Mouse (Mus musculus): ENCODE results near the gene Scarb1. TPM values are rescaled to one million over a fixed set of nuclear protein-coding genes. Genes with fewer than 3 reads are reported as not detected.

The Scarb1 gene
- polyA plus RNA-seq, 1 experiment from 2014 or later, result 50.8 TPM

DNA sequence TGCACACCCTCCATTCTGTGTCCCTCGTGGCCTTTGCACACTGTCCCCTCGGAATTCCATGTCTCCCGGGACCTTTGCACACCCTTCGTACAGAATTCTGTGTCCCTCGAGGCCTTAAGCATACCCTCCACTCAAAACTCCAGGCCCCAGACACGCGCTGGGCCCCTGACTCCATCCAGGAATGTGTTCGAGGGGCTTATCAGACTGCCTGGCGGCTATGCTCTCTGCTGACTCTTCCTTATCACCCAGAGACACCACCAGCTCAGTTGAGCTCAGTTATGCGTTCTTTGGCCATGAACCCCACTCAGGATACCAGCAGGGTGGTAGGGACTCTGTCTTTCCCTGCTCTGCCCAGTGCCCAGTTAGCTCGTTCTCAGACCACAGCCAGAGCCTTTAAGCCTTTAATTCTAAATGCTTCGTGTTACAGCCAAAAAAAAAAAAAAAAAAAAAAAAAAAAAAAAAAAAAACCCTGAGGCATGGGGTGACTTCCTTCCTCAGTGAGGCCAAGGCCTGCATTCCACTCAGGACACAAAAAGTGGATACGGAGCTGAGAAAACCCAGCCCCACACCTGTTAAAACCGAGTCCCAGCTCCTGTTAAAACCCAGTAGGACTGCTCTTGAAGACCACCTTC is 681 bp upstream of the Scarb1 start:
- H3K9ac ChIP-seq (ENCODE audit: low read length), result peak overlapping the region; percentile 67; the same call in 1 of the 2 replicates

DNA sequence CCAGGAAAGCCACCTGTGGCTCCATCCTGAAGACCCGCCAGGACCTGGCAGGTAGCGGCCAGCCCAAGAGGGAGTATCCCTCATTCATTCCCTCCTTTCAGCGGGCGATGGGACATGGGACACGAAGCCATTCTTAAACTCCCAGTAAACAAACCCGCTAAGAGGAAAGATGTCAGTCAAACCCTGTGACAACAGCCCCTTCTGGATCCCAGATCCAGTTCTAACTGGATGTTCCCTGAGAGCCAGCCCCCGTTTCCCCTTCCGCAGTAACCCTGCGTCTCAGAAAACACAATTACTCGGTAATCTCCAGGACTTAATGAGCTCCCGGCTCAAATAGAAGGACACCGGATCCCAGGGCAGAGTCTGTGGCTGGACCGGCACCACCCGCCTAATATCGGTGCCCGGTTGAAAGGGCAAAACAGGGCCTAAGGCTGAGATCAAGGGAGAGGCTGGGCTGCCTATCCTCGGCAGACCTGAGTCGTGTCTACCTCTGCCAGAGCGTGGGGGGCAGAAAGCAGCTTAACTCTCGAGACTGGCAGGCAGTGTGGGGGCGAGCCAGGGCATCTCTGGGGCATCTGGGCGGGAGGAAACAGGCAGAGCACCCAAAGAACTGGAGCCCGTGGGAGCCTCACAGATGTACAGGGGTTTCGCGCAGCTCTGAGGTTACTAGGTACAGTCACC is 903 bp downstream of the Scarb1 start:
- Histone ChIP-seq H3K4me1 (replicated peaks; ENCODE audit: control insufficient read depth, insufficient read depth, low read length) (peaks cover 17% of the 10 kb centered on the region), H3K4me3 (ENCODE audit: low read depth, low read length) (peak overlapping the region; percentile 86), H3K36me3 (ENCODE audit: control insufficient read depth, insufficient read depth, low read length) (no peaks in the 10 kb centered on the region), H3K27me3 (replicated peaks; ENCODE audit: control insufficient read depth, insufficient read depth, low read length) (no peaks in the 10 kb centered on the region), H3K27ac (ENCODE audit: low read depth) (no peak overlapping the region; the same call in 1 of the 2 replicates), H3K9ac (ENCODE audit: low read length) (peak overlapping the region; percentile 67), H3K4me2 (ENCODE audit: low read length) (peak overlapping the region; percentile 77), H3K9me3 (ENCODE audit: control insufficient read depth, low read length) (no peaks in the 10 kb centered on the region)
- peak; percentile 1; the same call in 1 of the 2 replicates for ATAC-seq (replicated peaks; ENCODE audit: low FRiP score, low TSS enrichment, low read depth)
- peak; percentile 64 for DNase-seq (ENCODE audit: low spot score)
- WGBS, result 5% methylated on average over 25 of the region's 25 CpGs

More for the DNA sequence above, 681 bp upstream of the Scarb1 start:
- H3K4me3 ChIP-seq (ENCODE audit: low read depth, low read length), result peak overlapping the region; percentile 86
- no peak for DNase-seq (ENCODE audit: low spot score)
- H3K4me1 ChIP-seq (replicated peaks; ENCODE audit: control insufficient read depth, insufficient read depth, low read length), result peaks cover 17% of the 10 kb centered on the region
- H3K36me3 ChIP-seq (ENCODE audit: control insufficient read depth, insufficient read depth, low read length), result no peaks in the 10 kb centered on the region
- H3K27ac ChIP-seq (ENCODE audit: low read depth), result no peak overlapping the region
- WGBS, result 47% methylated on average over 14 of the region's 14 CpGs
- peak overlapping the region; percentile 77 for H3K4me2 ChIP-seq (ENCODE audit: low read length)
- ATAC-seq (replicated peaks; ENCODE audit: low FRiP score, low TSS enrichment, low read depth), result no peak
- no peaks in the 10 kb centered on the region for H3K9me3 ChIP-seq (ENCODE audit: control insufficient read depth, low read length)
- no peaks in the 10 kb centered on the region for H3K27me3 ChIP-seq (replicated peaks; ENCODE audit: control insufficient read depth, insufficient read depth, low read length)

DNA sequence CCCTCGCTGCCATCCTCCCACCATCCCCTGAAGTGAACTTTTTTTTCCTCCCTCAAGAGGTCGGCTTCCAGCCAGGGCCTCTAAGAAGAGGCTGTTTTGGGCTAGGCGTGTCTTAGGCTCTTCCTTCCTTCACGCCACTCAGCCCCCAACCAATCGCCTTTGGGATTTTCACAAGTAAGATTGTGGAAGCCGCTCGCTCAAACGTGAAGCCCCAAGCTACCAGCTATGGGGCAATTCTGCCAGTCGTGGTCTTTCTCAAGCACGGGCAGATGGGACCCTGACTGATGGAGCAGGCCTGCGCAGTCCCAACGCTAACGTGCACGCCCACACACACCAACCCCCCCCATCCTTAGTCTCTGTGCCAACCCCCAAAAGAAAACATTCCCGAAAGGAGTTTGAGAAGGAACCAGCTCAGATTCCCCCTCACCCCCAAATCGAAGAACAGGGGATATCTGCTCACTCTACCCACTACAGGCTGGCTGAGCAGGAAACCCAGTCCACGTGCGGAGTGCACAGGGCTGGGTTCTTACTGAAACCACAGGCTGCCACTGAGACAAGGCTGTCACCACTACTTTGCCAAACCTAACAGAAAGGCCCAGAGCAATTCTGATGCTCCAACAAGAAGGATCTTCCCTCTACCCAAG is 1.7 kb downstream of the Scarb1 start:
- Histone ChIP-seq H3K9ac (ENCODE audit: low read length) (peak overlapping the region; percentile 67), H3K4me2 (ENCODE audit: low read length) (peak overlapping the region; percentile 77), H3K9me3 (ENCODE audit: control insufficient read depth, low read length) (no peaks in the 10 kb centered on the region), H3K36me3 (ENCODE audit: control insufficient read depth, insufficient read depth, low read length) (no peaks in the 10 kb centered on the region), H3K27me3 (replicated peaks; ENCODE audit: control insufficient read depth, insufficient read depth, low read length) (no peaks in the 10 kb centered on the region), H3K27ac (ENCODE audit: low read depth) (no peak overlapping the region), H3K4me1 (replicated peaks; ENCODE audit: control insufficient read depth, insufficient read depth, low read length) (peaks cover 17% of the 10 kb centered on the region), H3K4me3 (ENCODE audit: low read depth, low read length) (peak overlapping the region; percentile 86)
- 11% methylated on average over 18 of the region's 18 CpGs for WGBS
- DNase-seq (ENCODE audit: low spot score), result peak; percentile 74
- ATAC-seq (replicated peaks; ENCODE audit: low FRiP score, low TSS enrichment, low read depth), result no peak

DNA sequence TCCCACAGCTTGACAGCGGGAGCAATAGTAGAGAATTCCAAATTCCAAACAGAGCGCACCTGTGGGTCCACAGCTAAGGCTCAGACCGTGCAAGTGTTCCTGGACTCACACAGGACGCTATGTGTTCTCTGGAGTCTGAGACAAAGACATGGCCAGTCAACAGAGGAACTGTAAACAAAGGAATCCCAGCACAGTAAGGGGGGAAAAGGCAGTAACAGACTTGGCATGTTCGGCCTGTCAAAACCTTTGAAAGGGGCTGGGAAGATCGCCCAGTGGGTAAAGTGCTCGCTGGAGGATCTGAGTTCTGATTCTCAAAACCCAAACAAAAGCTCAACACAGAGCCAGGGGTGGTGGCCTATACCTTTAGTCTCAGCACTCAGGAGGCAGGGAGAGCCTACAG is 3.4 kb downstream of the Scarb1 start:
- no peak overlapping the region for H3K27ac ChIP-seq (ENCODE audit: low read depth)
- H3K9ac ChIP-seq (ENCODE audit: low read length), result no peak overlapping the region
- H3K4me3 ChIP-seq (ENCODE audit: low read depth, low read length), result no peak overlapping the region
- H3K9me3 ChIP-seq (ENCODE audit: control insufficient read depth, low read length), result no peaks in the 10 kb centered on the region
- peaks cover 17% of the 10 kb centered on the region for H3K4me1 ChIP-seq (replicated peaks; ENCODE audit: control insufficient read depth, insufficient read depth, low read length)
- DNase-seq (ENCODE audit: low spot score), result no peak
- H3K4me2 ChIP-seq (ENCODE audit: low read length), result no peak overlapping the region
- 64% methylated on average over 7 of the region's 7 CpGs for WGBS
- no peaks in the 10 kb centered on the region for H3K36me3 ChIP-seq (ENCODE audit: control insufficient read depth, insufficient read depth, low read length)
- no peaks in the 10 kb centered on the region for H3K27me3 ChIP-seq (replicated peaks; ENCODE audit: control insufficient read depth, insufficient read depth, low read length)
- no peak for ATAC-seq (replicated peaks; ENCODE audit: low FRiP score, low TSS enrichment, low read depth)

DNA sequence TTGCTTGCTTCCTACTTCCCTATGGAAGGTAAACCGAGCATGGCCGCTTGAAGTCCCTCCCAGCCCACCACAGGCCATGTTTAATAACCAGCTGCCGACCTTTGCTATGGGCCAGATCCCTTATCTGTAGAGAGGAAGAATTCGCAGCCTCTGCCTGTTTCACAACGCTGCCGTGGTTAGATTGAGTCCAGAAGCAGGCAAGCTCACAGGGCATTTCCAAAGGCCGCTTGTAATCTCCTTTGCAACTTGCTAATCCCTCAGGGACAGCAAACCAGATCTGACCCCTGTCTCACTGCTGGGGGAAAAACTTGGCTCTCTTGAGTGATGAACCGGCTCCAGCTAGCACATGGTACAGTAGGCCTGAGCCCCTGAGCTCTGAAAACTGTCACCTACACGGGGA is 3.9 kb downstream of the Scarb1 start:
- H3K4me1 ChIP-seq (replicated peaks; ENCODE audit: control insufficient read depth, insufficient read depth, low read length), result peaks cover 17% of the 10 kb centered on the region
- H3K4me2 ChIP-seq (ENCODE audit: low read length), result no peak overlapping the region
- ATAC-seq (replicated peaks; ENCODE audit: low FRiP score, low TSS enrichment, low read depth) (no peak), DNase-seq (ENCODE audit: low spot score) (no peak)
- H3K9me3 ChIP-seq (ENCODE audit: control insufficient read depth, low read length), result no peaks in the 10 kb centered on the region
- H3K4me3 ChIP-seq (ENCODE audit: low read depth, low read length), result no peak overlapping the region
- H3K36me3 ChIP-seq (ENCODE audit: control insufficient read depth, insufficient read depth, low read length), result no peaks in the 10 kb centered on the region
- H3K27me3 ChIP-seq (replicated peaks; ENCODE audit: control insufficient read depth, insufficient read depth, low read length), result no peaks in the 10 kb centered on the region
- WGBS, result 38% methylated on average over 9 of the region's 9 CpGs
- H3K9ac ChIP-seq (ENCODE audit: low read length), result no peak overlapping the region
- H3K27ac ChIP-seq (ENCODE audit: low read depth), result no peak overlapping the region

DNA sequence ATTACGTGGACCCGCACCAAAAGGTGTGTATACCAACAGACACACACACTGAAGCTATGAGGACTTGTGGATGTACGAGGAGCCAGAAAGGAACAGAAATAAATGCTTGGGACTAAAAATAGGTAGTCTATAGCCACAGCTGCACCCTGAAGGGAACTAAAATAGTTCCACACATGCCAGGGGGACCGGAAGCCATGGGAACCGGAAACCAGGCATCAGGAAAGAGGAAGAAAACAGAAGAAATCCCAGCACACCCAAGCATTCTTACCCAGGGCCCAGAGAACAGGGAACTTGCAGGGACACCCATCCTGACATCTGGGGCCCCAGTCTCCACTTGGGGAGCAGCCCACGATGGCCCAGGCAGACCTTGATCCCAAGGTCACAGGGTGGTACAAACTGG is 7.9 kb downstream of the Scarb1 start:
- DNase-seq (ENCODE audit: low spot score) (no peak), ATAC-seq (replicated peaks; ENCODE audit: low FRiP score, low TSS enrichment, low read depth) (no peak)
- Histone ChIP-seq H3K9ac (ENCODE audit: low read length) (no peak overlapping the region), H3K27ac (ENCODE audit: low read depth) (no peak overlapping the region), H3K4me2 (ENCODE audit: low read length) (no peak overlapping the region), H3K9me3 (ENCODE audit: control insufficient read depth, low read length) (no peaks in the 10 kb centered on the region), H3K4me1 (replicated peaks; ENCODE audit: control insufficient read depth, insufficient read depth, low read length) (no peaks in the 10 kb centered on the region), H3K4me3 (ENCODE audit: low read depth, low read length) (no peak overlapping the region), H3K36me3 (ENCODE audit: control insufficient read depth, insufficient read depth, low read length) (no peaks in the 10 kb centered on the region), H3K27me3 (replicated peaks; ENCODE audit: control insufficient read depth, insufficient read depth, low read length) (no peaks in the 10 kb centered on the region)
- 81% methylated on average over 6 of the region's 6 CpGs for WGBS

DNA sequence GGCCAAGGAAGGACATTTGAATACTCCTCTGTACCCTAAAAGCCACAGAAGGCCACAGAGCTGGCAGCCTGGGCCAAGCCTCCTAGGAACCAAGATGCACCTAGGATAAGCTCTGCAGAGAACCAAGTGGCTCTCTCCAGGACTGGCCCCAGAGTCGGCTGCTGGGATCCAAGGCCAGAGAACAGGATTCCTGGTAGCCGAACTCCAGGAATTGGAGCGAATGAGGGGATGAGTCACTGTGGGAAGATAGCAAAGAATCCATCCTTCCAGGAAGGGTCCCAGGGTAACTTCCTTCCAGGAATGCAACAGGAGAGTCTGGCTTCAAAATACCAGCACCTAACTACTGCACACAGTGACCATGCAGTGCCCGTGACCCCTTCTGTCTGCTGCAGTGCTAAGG is 8.6 kb downstream of the Scarb1 start:
- Histone ChIP-seq H3K9me3 (ENCODE audit: control insufficient read depth, low read length) (no peaks in the 10 kb centered on the region), H3K4me1 (replicated peaks; ENCODE audit: control insufficient read depth, insufficient read depth, low read length) (no peaks in the 10 kb centered on the region), H3K36me3 (ENCODE audit: control insufficient read depth, insufficient read depth, low read length) (no peaks in the 10 kb centered on the region), H3K4me2 (ENCODE audit: low read length) (no peak overlapping the region), H3K27me3 (replicated peaks; ENCODE audit: control insufficient read depth, insufficient read depth, low read length) (no peaks in the 10 kb centered on the region), H3K9ac (ENCODE audit: low read length) (no peak overlapping the region), H3K4me3 (ENCODE audit: low read depth, low read length) (no peak overlapping the region), H3K27ac (ENCODE audit: low read depth) (no peak overlapping the region)
- ATAC-seq (replicated peaks; ENCODE audit: low FRiP score, low TSS enrichment, low read depth), result no peak
- no peak for DNase-seq (ENCODE audit: low spot score)
- 79% methylated on average over 4 of the region's 4 CpGs for WGBS

DNA sequence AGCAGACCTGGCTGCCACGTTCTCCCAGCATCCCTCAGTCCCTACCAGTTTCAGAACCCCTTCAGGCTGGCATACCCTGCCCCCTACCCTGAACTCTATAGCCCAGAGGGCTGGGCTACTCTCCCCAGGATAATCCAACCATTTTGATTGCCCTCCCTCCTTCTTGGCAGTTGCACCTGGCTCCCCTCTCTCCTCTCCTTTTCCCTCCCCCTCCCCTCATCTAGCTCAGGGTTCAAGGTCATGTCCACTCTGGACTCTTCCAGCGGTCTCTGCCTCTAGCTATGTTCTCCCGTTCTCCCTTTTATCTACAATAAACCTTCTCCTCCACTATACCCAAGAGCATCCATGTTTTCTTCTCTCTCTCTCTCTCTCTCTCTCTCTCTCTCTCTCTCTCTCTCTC is 9.1 kb downstream of the Scarb1 start:
- Histone ChIP-seq H3K4me3 (ENCODE audit: low read depth, low read length) (no peak overlapping the region), H3K4me1 (replicated peaks; ENCODE audit: control insufficient read depth, insufficient read depth, low read length) (no peaks in the 10 kb centered on the region), H3K27me3 (replicated peaks; ENCODE audit: control insufficient read depth, insufficient read depth, low read length) (no peaks in the 10 kb centered on the region), H3K9me3 (ENCODE audit: control insufficient read depth, low read length) (no peaks in the 10 kb centered on the region), H3K9ac (ENCODE audit: low read length) (no peak overlapping the region), H3K27ac (ENCODE audit: low read depth) (no peak overlapping the region), H3K36me3 (ENCODE audit: control insufficient read depth, insufficient read depth, low read length) (no peaks in the 10 kb centered on the region), H3K4me2 (ENCODE audit: low read length) (no peak overlapping the region)
- WGBS, result 51% methylated on average over 3 of the region's 3 CpGs
- ATAC-seq (replicated peaks; ENCODE audit: low FRiP score, low TSS enrichment, low read depth), result no peak
- DNase-seq (ENCODE audit: low spot score), result no peak
